Mouse (Mus musculus) bone marrow macrophage, adult 2 months (primary cell): ENCODE data around the gene Sapcd1.

Experiments
- CTCF ChIP-seq: IDR thresholded peaks from 2 replicates; pipeline ENCODE4 v1.5.1; 2012; ENCODE audit warnings: low read depth, mild to moderate bottlenecking, low read length, moderate library complexity
- POLR2A ChIP-seq: IDR thresholded peaks from 2 replicates; pipeline ENCODE4 v1.6.1; 2012; ENCODE audit warnings: mild to moderate bottlenecking, low read depth, low read length, borderline replicate concordance

DNA sequence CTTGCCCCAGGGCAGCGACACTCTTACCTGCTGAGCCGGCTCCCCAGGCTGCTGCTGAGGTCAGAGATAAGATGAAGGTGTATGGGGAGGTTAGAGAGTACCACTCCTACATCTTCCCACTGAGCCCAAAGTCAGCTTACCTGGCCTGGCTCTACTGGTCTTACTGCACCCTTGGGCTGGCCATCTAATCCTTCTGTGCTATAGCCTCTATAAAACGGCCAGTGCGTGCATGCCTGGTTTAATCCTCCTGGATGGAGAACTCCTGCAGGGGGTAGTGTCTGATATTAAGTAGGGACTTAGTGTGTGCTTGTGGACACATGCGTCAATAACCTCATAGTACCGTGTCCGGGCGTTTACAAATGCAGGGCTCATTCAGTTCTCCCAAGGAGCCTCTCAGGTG is 7.3 kb downstream of the Sapcd1 start:
- TF ChIP-seq CTCF (no peak), POLR2A (no peak)
